Mouse (Mus musculus): ENCODE measurements around the gene 2610507B11Rik. TPM values are rescaled to one million over a fixed set of nuclear protein-coding genes. Genes with fewer than 3 reads are reported as not detected.
A peak's percentile ranks its signal among the peaks of the same experiment; 100 is the strongest.

Gene 2610507B11Rik
- polyA plus RNA-seq, 1 experiment = 101 TPM

- H3K4me3 ChIP-seq (ENCODE audit: insufficient read depth, low read length) = no peak overlapping the region
- TF ChIP-seq POLR2A (IDR thresholded peaks at IDR 0.05; ENCODE audit: extremely low read depth, insufficient read depth, low read length) (no peak), CTCF (IDR thresholded peaks at IDR 0.05; ENCODE audit: extremely low read depth, insufficient read depth, low read length) (no peak)
- no peak overlapping the region for H3K27ac ChIP-seq (ENCODE audit: insufficient read depth, low read length)
- H3K4me1 ChIP-seq (ENCODE audit: control insufficient read depth, insufficient read depth, low read length) = no peaks in the 10 kb centered on the region
These were observed 17.3 kb downstream of the 2610507B11Rik start for GRCm38 (mm10) chr11:78278853-78279252.

GRCm38 (mm10) chr11:78279586-78279985 lies 18.0 kb downstream of the 2610507B11Rik start:
- no peak overlapping the region for H3K4me3 ChIP-seq (ENCODE audit: insufficient read depth, low read length)
- H3K27ac ChIP-seq (ENCODE audit: insufficient read depth, low read length) = no peak overlapping the region
- H3K4me1 ChIP-seq (ENCODE audit: control insufficient read depth, insufficient read depth, low read length) = no peaks in the 10 kb centered on the region
- TF ChIP-seq CTCF (IDR thresholded peaks at IDR 0.05; ENCODE audit: extremely low read depth, insufficient read depth, low read length) (no peak), POLR2A (IDR thresholded peaks at IDR 0.05; ENCODE audit: extremely low read depth, insufficient read depth, low read length) (no peak)

GRCm38 (mm10) chr11:78289146-78289763 lies 27.7 kb downstream of the 2610507B11Rik start:
- Histone ChIP-seq H3K27ac (ENCODE audit: insufficient read depth, low read length) (no peak overlapping the region), H3K4me3 (ENCODE audit: insufficient read depth, low read length) (no peak overlapping the region), H3K4me1 (ENCODE audit: control insufficient read depth, insufficient read depth, low read length) (peaks cover 2% of the 10 kb centered on the region; the same call in 1 of the 2 replicates)
- TF ChIP-seq POLR2A (IDR thresholded peaks at IDR 0.05; ENCODE audit: extremely low read depth, insufficient read depth, low read length) = no peak
- TF ChIP-seq CTCF (IDR thresholded peaks at IDR 0.05; ENCODE audit: extremely low read depth, insufficient read depth, low read length) = no peak

DNA sequence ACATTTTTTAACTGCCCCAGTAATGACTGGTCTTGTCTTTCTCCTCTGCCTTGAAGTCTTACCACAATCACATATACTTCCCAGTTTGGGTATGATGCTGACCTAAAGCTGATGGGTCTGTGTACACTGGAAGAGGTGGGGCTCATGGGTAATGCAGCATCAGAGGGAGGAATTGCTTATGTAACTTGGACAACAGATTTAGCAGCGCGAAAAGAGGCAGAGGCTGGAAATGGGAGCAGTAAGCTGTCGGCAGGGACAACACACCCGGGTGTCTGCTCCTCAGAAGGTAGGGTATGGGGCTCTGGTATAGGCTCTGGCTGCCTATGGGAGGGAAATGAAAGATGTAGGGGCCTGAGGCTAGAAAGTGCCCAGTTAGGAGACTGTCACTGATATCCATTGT lies 29.1 kb downstream of the 2610507B11Rik start, which contains the start of gene BC030499:
Gene BC030499 (plus strand): TSS at position 188 of the 400 bp plus-strand sequence.
- peaks cover 2% of the 10 kb centered on the region; the same call in 1 of the 2 replicates for H3K4me1 ChIP-seq (ENCODE audit: control insufficient read depth, insufficient read depth, low read length)
- TF ChIP-seq CTCF (IDR thresholded peaks at IDR 0.05; ENCODE audit: extremely low read depth, insufficient read depth, low read length) = no peak
- peak; percentile 53; the same call in 1 of the 2 replicates for TF ChIP-seq POLR2A (IDR thresholded peaks at IDR 0.05; ENCODE audit: extremely low read depth, insufficient read depth, low read length)
- H3K27ac ChIP-seq (ENCODE audit: insufficient read depth, low read length) = no peak within 1 kb of the TSS
- no peak within 1 kb of the TSS for H3K4me3 ChIP-seq (ENCODE audit: insufficient read depth, low read length)

- no peak overlapping the region for H3K4me3 ChIP-seq (ENCODE audit: insufficient read depth, low read length)
- TF ChIP-seq POLR2A (IDR thresholded peaks at IDR 0.05; ENCODE audit: extremely low read depth, insufficient read depth, low read length) = no peak
- TF ChIP-seq CTCF (IDR thresholded peaks at IDR 0.05; ENCODE audit: extremely low read depth, insufficient read depth, low read length) = no peak
- no peak overlapping the region for H3K27ac ChIP-seq (ENCODE audit: insufficient read depth, low read length)
- H3K4me1 ChIP-seq (ENCODE audit: control insufficient read depth, insufficient read depth, low read length) = peaks cover 2% of the 10 kb centered on the region; the same call in 1 of the 2 replicates
These were observed 33.0 kb downstream of the 2610507B11Rik start for GRCm38 (mm10) chr11:78294585-78294984.

- no peak overlapping the region for H3K27ac ChIP-seq (ENCODE audit: insufficient read depth, low read length)
- H3K4me3 ChIP-seq (ENCODE audit: insufficient read depth, low read length) = peak overlapping the region; percentile 3
- no peaks in the 10 kb centered on the region for H3K4me1 ChIP-seq (ENCODE audit: control insufficient read depth, insufficient read depth, low read length)
- TF ChIP-seq CTCF (IDR thresholded peaks at IDR 0.05; ENCODE audit: extremely low read depth, insufficient read depth, low read length) (no peak), POLR2A (IDR thresholded peaks at IDR 0.05; ENCODE audit: extremely low read depth, insufficient read depth, low read length) (no peak)
These were observed 39.4 kb downstream of the 2610507B11Rik start for GRCm38 (mm10) chr11:78300917-78301316.

DNA sequence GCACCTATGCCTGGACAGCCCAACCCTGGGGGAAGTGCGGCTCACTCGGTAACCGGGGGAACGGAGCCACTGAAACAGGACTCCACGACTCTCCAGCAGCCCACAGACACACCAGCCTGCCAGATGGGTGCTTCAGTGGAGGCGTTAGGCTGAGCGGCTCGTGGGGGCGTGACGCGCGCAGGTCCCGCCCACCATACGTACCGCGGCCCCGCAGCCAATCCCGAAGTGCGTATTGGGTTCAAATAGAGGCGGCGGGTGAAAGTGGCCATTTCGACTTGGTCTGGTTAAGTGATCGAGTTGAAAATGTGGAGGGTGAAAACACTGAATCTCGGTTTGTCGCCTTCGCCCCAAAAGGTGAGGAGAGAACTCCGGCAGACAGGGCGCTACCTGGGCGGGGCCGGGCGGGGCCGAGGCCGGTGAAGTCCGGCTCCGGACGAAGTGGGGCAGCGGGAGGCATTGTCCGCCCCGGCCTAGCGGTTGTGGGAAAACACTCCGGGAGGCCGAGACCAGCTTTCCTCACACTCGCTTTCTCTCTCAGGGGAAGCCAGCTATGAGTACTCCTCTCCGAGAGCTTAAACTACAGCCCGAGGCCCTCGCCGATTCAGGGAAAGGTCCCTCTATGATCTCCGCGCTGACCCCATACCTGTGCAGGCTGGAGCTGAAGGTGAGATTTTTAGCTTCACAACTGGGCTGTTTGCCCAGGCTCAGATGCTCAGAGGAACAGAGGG lies 40.0 kb downstream of the 2610507B11Rik start, which contains the start of gene Spag5:
Gene Spag5 (plus strand): TSS at position 173 of the 728 bp plus-strand sequence.
- peak; percentile 63; the same call in 1 of the 2 replicates for TF ChIP-seq POLR2A (IDR thresholded peaks at IDR 0.05; ENCODE audit: extremely low read depth, insufficient read depth, low read length)
- no peak for TF ChIP-seq CTCF (IDR thresholded peaks at IDR 0.05; ENCODE audit: extremely low read depth, insufficient read depth, low read length)
- H3K27ac ChIP-seq (ENCODE audit: insufficient read depth, low read length) = no peak within 1 kb of the TSS
- H3K4me3 ChIP-seq (ENCODE audit: insufficient read depth, low read length) = peak within 1 kb of the TSS; percentile 3
- no peaks in the 10 kb centered on the region for H3K4me1 ChIP-seq (ENCODE audit: control insufficient read depth, insufficient read depth, low read length)

- no peak for TF ChIP-seq POLR2A (IDR thresholded peaks at IDR 0.05; ENCODE audit: extremely low read depth, insufficient read depth, low read length)
- TF ChIP-seq CTCF (IDR thresholded peaks at IDR 0.05; ENCODE audit: extremely low read depth, insufficient read depth, low read length) = no peak
- Histone ChIP-seq H3K4me1 (ENCODE audit: control insufficient read depth, insufficient read depth, low read length) (no peaks in the 10 kb centered on the region), H3K4me3 (ENCODE audit: insufficient read depth, low read length) (no peak overlapping the region), H3K27ac (ENCODE audit: insufficient read depth, low read length) (no peak overlapping the region)
These were observed 43.7 kb downstream of the 2610507B11Rik start for GRCm38 (mm10) chr11:78305272-78305671.

DNA sequence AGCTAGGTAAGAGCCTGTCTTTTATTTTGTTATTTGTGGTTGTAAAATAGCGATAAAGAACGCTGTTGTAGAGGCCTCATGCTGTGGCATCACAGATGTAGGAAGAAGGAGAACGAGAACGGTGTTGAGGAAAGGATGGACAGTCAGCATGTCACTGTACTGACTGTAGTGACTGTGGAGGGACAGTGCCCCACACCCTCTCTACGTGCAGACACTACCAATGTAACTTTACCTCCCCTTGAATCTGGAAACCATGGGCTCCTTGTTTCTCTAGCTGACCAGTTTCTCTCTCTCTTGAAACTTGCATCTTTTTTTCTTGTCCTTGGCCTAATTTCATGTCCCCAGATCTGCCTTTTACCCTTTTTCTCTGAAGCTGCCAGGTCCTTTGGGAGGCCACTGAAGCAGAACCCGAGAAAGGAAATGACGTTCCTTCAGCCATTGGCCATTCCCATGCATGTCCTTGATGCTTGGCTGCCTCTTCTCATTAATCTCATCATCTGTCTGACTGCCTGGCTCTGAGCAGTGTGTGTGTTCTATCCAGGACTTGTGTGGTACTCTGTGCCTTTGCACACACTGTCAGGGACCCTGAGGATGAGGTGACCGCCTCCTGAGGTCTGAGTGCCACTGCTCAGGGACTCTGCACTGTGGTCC lies 49.4 kb downstream of the 2610507B11Rik start:
- TF ChIP-seq POLR2A (IDR thresholded peaks at IDR 0.05; ENCODE audit: extremely low read depth, insufficient read depth, low read length) (no peak), CTCF (IDR thresholded peaks at IDR 0.05; ENCODE audit: extremely low read depth, insufficient read depth, low read length) (no peak)
- Histone ChIP-seq H3K4me3 (ENCODE audit: insufficient read depth, low read length) (no peak overlapping the region), H3K4me1 (ENCODE audit: control insufficient read depth, insufficient read depth, low read length) (no peaks in the 10 kb centered on the region), H3K27ac (ENCODE audit: insufficient read depth, low read length) (no peak overlapping the region)
